Mouse (Mus musculus) erythroblast, embryonic 14.5 days (primary cell): Measurements from ENCODE around the gene Mfsd11.

Source experiments
- GATA1 ChIP-seq: IDR thresholded peaks from 2 replicates; pipeline ENCODE4 v1.6.1; 2012; ENCODE audit warnings: low read length, inconsistent platforms, mixed read lengths
- TAL1 ChIP-seq: IDR thresholded peaks from 3 replicates; pipeline ENCODE4 v1.6.1; 2012; ENCODE audit warnings: low read length, inconsistent platforms, mixed read lengths

- TF ChIP-seq TAL1 (no peak), GATA1 (no peak)
Measured at GRCm38 (mm10) chr11:116838936-116839335, 13.3 kb upstream of the Mfsd11 start.
